Mouse (Mus musculus): ENCODE data around the gene Acot12.

Acot12 gene

GRCm38 (mm10) chr13:91826066-91826465 is 84.8 kb downstream of the Acot12 start:
- no peak for DNase-seq (ENCODE audit: low read depth)

- DNase-seq (ENCODE audit: low read depth) = no peak
Measured at GRCm38 (mm10) chr13:91827876-91828275, 86.6 kb downstream of the Acot12 start.

All from fibroblast of lung, adult 2 months (primary cell).